Mouse (Mus musculus) T-helper 17 cell (primary cell): ENCODE measurements around the gene Med29.

ENCODE experiments used
- in situ Hi-C, 2 experiments: fragments of 300-600 bp; cut with MboI, MseI; formaldehyde crosslinking; loops; 1 replicate in 1 of 2; 2 replicates in 1 of 2; pipeline ENCODE4 v1.15.1; 2025; ENCODE audit warnings: high pct_unique_total_duplicates in 2 of 2

The Med29 gene

GRCm38 (mm10) chr7:28392429-28393271, at the start of gene Med29, which contains the start of gene Paf1:
Med29 (minus strand) TSS chr7:28392708.
Paf1 (plus strand) TSS chr7:28392951.
- in situ Hi-C loops, result no loop called here

- in situ Hi-C loops, result no loop called here
Measured at GRCm38 (mm10) chr7:28441776-28442485, 49.4 kb upstream of the Med29 start.

GRCm38 (mm10) chr7:28440739-28441138, 48.2 kb upstream of the Med29 start:
- in situ Hi-C loops, result no loop called here

GRCm38 (mm10) chr7:28438771-28439170, 46.3 kb upstream of the Med29 start:
- in situ Hi-C loops, result no loop called here

GRCm38 (mm10) chr7:28437964-28438363, 45.5 kb upstream of the Med29 start:
- in situ Hi-C loops, result no loop called here

GRCm38 (mm10) chr7:28436932-28437570, 44.5 kb upstream of the Med29 start, which contains the start of gene Gmfg:
Gmfg (plus strand) TSS chr7:28437447.
- in situ Hi-C loops, result no loop called here

GRCm38 (mm10) chr7:28436271-28436904, 43.9 kb upstream of the Med29 start:
- in situ Hi-C loops, result no loop called here

- in situ Hi-C loops, result no loop called here
Measured at GRCm38 (mm10) chr7:28435660-28436259, 43.3 kb upstream of the Med29 start.

- in situ Hi-C loops, result no loop called here
Measured at GRCm38 (mm10) chr7:28432252-28432651, 39.7 kb upstream of the Med29 start.

- in situ Hi-C loops, result no loop called here
Measured at GRCm38 (mm10) chr7:28430512-28430911, 38.0 kb upstream of the Med29 start.

GRCm38 (mm10) chr7:28427738-28428137, 35.2 kb upstream of the Med29 start:
- in situ Hi-C loops, result no loop called here

- in situ Hi-C loops, result no loop called here
Measured at GRCm38 (mm10) chr7:28423018-28423417, 30.5 kb upstream of the Med29 start.

GRCm38 (mm10) chr7:28419416-28419815, 26.9 kb upstream of the Med29 start:
- in situ Hi-C loops, result no loop called here

- in situ Hi-C loops, result no loop called here
Measured at GRCm38 (mm10) chr7:28418096-28418670, 25.7 kb upstream of the Med29 start.

GRCm38 (mm10) chr7:28417368-28417767, 24.9 kb upstream of the Med29 start:
- in situ Hi-C loops, result no loop called here

GRCm38 (mm10) chr7:28412826-28413225, 20.3 kb upstream of the Med29 start:
- in situ Hi-C loops, result no loop called here

GRCm38 (mm10) chr7:28410841-28411475, 18.4 kb upstream of the Med29 start:
- in situ Hi-C loops, result no loop called here

- in situ Hi-C loops, result no loop called here
Measured at GRCm38 (mm10) chr7:28401942-28402341, 9.4 kb upstream of the Med29 start.

- in situ Hi-C loops, result no loop called here
Measured at GRCm38 (mm10) chr7:28401030-28401429, 8.5 kb upstream of the Med29 start.

- in situ Hi-C loops, result loop anchor here in 1 of 2 experiments (5.0 kb wide), 1 partner anchor 37 kb away; no protein-coding TSS in a partner anchor
Measured at GRCm38 (mm10) chr7:28398696-28399340, 6.3 kb upstream of the Med29 start.
